Mouse (Mus musculus) layer of hippocampus, adult 2 months (tissue): ENCODE measurements around the gene Zeb2. TPM values are rescaled to one million over a fixed set of nuclear protein-coding genes. Genes with fewer than 3 reads are reported as not detected.

Experiments used
- DNase-seq, 2 experiments: peaks; one replicate each; pipeline ENCODE4 v3.0.0; 2022; ENCODE audit warnings: low spot score in 2 of 2
- H3K27ac ChIP-seq: fragments of 200-600 bp; 2 replicates; pipeline ENCODE4 v1.8.1; 2022
- H3K4me3 ChIP-seq: fragments of 200-600 bp; 2 replicates; pipeline ENCODE4 v1.8.1; 2022; ENCODE audit warnings: mild to moderate bottlenecking
- CTCF ChIP-seq: fragments of 200-600 bp; conservative IDR thresholded peaks from 2 replicates; pipeline ENCODE4 v1.8.1; 2022; ENCODE audit warnings: antibody characterized with exemption, mild to moderate bottlenecking, moderate library complexity
- total RNA-seq, 2 experiments: library from RNA; stranded (reverse); gene quantifications; 2 replicates each; pipeline ENCODE4 v1.2.3; 2021

Zeb2 gene
- total RNA-seq, 2 experiments from 2014 or later = 430 to 443 TPM

GRCm38 (mm10) chr2:45040706-45041312 lies 76.4 kb downstream of the Zeb2 start:
- DNase-seq = no peak
- Histone ChIP-seq H3K27ac (peak overlapping the region; percentile 67), H3K4me3 (no peak overlapping the region)
- TF ChIP-seq CTCF = no peak

DNA sequence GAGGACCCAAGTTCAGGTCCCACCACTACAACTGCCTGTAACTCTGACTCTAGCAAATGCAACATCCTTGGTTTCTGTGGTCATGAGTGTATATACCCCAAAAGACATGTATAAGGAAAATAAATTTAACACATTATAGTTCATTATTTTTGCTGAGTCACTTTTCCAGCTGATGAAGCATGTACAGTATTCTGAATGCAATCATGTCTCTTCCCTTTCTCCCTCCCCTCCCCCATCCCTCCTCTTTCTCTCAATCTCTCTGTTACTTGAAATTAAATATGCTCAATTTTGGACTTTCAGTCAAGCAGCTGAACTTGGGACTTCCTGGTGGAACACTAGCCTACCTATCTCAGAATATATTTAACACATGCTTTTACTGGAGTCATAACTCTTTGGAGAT lies 77.7 kb downstream of the Zeb2 start:
- peak overlapping the region; percentile 67 for H3K27ac ChIP-seq
- no peak for DNase-seq
- no peak for TF ChIP-seq CTCF
- H3K4me3 ChIP-seq = no peak overlapping the region

- peak overlapping the region; percentile 89 for H3K27ac ChIP-seq
- DNase-seq = no peak
- no peak for TF ChIP-seq CTCF
- H3K4me3 ChIP-seq = no peak overlapping the region
These were observed 89.0 kb downstream of the Zeb2 start for GRCm38 (mm10) chr2:45028091-45028638.

DNA sequence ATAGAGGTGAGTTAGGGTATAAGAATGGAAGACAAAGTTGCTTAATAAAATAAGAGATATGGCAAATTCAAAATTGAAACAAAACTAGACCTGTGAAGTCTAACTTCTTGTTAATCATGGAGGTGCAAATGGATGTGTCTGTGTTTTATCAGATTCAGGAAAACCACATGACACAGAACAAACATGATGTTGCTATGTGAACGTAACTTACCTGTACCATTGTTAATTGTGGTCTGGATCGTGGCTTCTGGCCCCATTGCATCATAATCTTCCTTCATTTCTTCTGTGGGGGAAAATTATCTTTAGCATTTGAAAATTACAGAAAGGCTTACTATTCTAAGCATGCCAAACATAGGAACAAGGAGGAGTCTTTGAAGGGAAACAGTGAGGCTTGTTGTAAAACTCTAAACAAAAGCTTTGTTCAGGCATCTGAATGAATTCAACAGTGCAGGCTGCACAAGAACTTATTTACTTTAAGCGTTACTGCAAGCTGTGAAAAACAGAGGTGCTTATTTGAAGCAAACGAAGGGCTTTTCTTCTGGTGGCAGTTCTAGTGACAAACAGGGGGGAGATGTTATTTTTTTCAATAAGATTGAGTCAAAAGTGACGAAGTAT lies 99.9 kb downstream of the Zeb2 start:
- no peak for TF ChIP-seq CTCF
- Histone ChIP-seq H3K27ac (peak overlapping the region; percentile 81), H3K4me3 (no peak overlapping the region)
- DNase-seq = no peak

GRCm38 (mm10) chr2:45013325-45013724 lies 103.9 kb downstream of the Zeb2 start:
- peak overlapping the region; percentile 81 for H3K27ac ChIP-seq
- no peak for DNase-seq
- no peak for TF ChIP-seq CTCF
- no peak overlapping the region for H3K4me3 ChIP-seq

GRCm38 (mm10) chr2:45012676-45013075 lies 104.5 kb downstream of the Zeb2 start:
- Histone ChIP-seq H3K4me3 (no peak overlapping the region), H3K27ac (peak overlapping the region; percentile 81; the same call in 1 of the 2 replicates)
- DNase-seq = no peak
- no peak for TF ChIP-seq CTCF

DNA sequence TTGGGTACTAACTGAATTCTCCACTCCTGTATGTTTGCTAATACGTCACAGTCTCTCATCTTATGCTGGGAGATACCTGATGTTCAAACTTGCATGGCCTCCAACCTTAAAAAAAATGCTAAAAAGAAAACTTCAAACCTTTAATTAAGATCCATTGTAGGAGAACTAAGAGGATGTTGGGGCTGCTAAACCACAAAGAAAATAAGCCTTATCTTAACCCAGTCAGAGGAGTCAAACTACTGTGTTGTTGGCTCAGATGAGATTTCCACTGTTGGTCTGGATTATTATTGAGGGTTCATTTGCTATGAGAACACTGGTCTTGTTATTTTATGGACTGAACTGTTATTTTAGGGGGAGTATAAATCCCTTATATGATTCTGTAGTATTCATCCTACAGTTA lies 106.5 kb downstream of the Zeb2 start:
- H3K4me3 ChIP-seq = no peak overlapping the region
- TF ChIP-seq CTCF = no peak
- DNase-seq = no peak
- 0 out of 2 replicates have a peak overlapping the region, but pooled peaks have one; percentile 21 for H3K27ac ChIP-seq

- peak; percentile 65 to 77 for DNase-seq
- H3K27ac ChIP-seq = peak overlapping the region; percentile 82
- no peak overlapping the region for H3K4me3 ChIP-seq
- no peak for TF ChIP-seq CTCF
These were observed 117.3 kb downstream of the Zeb2 start for GRCm38 (mm10) chr2:44999906-45000305.

DNA sequence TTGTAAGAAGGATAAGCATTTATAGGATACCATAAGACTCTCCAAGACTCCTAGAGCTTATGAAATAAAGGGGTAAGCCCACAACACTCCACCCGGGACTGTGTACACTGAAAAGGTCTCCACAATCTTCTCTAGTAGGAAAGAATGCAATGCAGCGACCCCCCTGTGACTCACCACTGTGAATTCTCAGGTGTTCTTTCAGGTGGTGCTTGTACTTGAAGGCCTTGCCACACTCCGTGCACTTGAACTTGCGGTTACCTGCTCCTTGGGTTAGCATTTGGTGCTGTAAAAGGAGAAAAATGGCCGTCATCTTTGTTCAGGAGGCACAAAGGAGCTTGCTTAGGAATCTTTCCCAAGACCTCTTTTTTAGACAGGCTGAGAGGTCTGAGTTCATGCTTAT lies 118.5 kb downstream of the Zeb2 start:
- no peak for TF ChIP-seq CTCF
- DNase-seq = no peak
- Histone ChIP-seq H3K4me3 (no peak overlapping the region), H3K27ac (peak overlapping the region; percentile 82)

DNA sequence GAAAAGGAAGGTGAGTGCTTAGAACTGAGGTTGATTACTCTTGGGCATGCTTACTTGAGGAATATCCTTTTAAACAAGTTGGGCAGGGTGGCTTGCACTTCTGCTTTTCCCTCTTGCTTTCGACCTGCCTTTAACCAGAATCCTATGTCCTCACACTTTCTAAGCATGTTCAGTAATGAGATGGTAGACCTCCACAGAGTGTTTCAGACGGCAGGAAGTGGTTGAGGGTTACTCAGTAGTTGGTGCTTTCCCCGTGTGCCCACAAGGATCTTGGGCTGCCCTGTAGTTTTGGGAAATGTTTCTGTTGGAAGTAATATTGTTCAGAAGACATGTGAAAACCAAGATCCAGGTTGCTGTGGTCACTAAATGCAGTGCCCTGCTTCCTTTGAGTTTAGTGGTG lies 135.5 kb downstream of the Zeb2 start:
- no peak overlapping the region for H3K4me3 ChIP-seq
- no peak overlapping the region for H3K27ac ChIP-seq
- TF ChIP-seq CTCF = no peak
- no peak for DNase-seq

- TF ChIP-seq CTCF = no peak
- Histone ChIP-seq H3K4me3 (peak overlapping the region; percentile 49), H3K27ac (peak overlapping the region; percentile 43; the same call in 1 of the 2 replicates)
- peak; percentile 54 to 63 for DNase-seq
These were observed 138.0 kb downstream of the Zeb2 start for GRCm38 (mm10) chr2:44979042-44979721.

- Histone ChIP-seq H3K4me3 (no peak overlapping the region), H3K27ac (no peak overlapping the region)
- no peak for DNase-seq
- no peak for TF ChIP-seq CTCF
These were observed 139.2 kb downstream of the Zeb2 start for GRCm38 (mm10) chr2:44978038-44978437.

- no peak for TF ChIP-seq CTCF
These were observed 139.6 kb downstream of the Zeb2 start for GRCm38 (mm10) chr2:44977556-44977955.

More at GRCm38 (mm10) chr2:44977556-44977955, 139.6 kb downstream of the Zeb2 start:
- DNase-seq = no peak
- no peak overlapping the region for H3K4me3 ChIP-seq
- no peak overlapping the region for H3K27ac ChIP-seq
